Mouse (Mus musculus) lung, adult 2 months (tissue): ENCODE results near the gene Inka2. TPM values are rescaled to one million over a fixed set of nuclear protein-coding genes. Genes with fewer than 3 reads are reported as not detected.
"Not testable (repeated sequence)": the region's sequence is repeated elsewhere in the genome, so short reads cannot be mapped to it uniquely, and the experiment has no call there.

ENCODE experiments used
- DNase-seq: peaks from one replicate; pipeline ENCODE4 v3.0.0; 2022
- H3K4me1 ChIP-seq: fragments of 200-500 bp; 2 replicates; pipeline ENCODE4 v1.6.1; 2011; ENCODE audit warnings: low read length; ENCODE audit not compliant: control insufficient read depth, insufficient read depth
- H3K4me3 ChIP-seq: fragments of 200-500 bp; replicated peaks from 2 replicates; pipeline ENCODE3; 2011; ENCODE audit warnings: low read depth, mild to moderate bottlenecking, control low read depth, low read length; ENCODE audit errors: extremely low read depth
- CTCF ChIP-seq: fragments of 200-500 bp; IDR thresholded peaks from 2 replicates; pipeline ENCODE4 v1.5.1; 2011; ENCODE audit warnings: mild to moderate bottlenecking, low read length, control low read depth; ENCODE audit not compliant: insufficient read depth
- POLR2A ChIP-seq: fragments of 200-500 bp; IDR thresholded peaks from 2 replicates; pipeline ENCODE4 v1.6.1; 2011; ENCODE audit warnings: low read depth, mild to moderate bottlenecking, control low read depth, low read length, borderline replicate concordance; ENCODE audit errors: extremely low read depth
- WGBS: fragments of 180-500 bp; shearing (Covaris S2); methylation state at CpG from one replicate; pipeline ENCODE4 v1.1.7; 2018; 5-methylcytosine and 5-hydroxymethylcytosine counted together
- polyA plus RNA-seq: library from polyadenylated mRNA; depleted of rRNA; stranded (reverse); fragments of >200 nt; gene quantifications from 2 replicates; pipeline ENCODE4 v1.2.3, GENCODE M21; 2012

The Inka2 gene
- polyA plus RNA-seq, 1 experiment, result 7.6 TPM

DNA sequence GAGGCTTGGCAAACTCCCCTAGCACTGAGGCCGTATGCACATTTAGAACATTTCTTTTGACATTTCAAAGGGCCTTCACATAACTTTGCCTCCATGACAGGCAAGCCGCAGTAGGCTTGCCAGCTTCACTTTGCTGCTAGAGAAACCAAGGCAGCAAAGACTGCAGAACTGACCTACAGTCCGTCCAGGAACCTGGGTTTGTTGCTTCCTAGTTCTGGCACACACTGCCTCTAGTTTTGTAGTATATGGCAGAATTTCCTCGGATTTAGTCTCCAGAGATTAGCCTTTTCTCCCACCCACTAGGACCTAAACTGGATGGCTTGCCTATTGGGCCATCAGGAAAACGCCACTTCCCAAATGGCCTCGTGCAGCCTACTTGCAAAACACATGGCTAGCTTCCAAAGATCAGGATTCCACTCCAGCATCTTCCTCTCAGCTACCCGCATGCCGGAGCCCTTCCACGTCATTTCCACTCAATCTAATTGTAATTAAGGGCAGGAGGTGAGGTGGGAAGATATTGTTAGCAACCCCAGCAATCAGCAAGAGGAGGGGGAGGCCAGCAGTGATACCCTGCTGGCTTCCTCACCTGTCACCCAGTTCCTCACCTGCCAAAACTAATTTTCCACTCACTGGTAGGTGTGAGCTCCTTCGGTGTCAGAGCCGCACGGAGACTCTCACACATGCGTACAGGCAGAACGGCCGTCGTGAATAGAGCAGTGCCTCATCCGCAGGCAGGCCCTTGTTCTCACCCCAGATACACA, 7.8 kb upstream of the Inka2 start:
- no peak for TF ChIP-seq CTCF
- no peak for TF ChIP-seq POLR2A
- DNase-seq, result no peak
- WGBS, result 64% methylated on average over 17 of the region's 17 CpGs

DNA sequence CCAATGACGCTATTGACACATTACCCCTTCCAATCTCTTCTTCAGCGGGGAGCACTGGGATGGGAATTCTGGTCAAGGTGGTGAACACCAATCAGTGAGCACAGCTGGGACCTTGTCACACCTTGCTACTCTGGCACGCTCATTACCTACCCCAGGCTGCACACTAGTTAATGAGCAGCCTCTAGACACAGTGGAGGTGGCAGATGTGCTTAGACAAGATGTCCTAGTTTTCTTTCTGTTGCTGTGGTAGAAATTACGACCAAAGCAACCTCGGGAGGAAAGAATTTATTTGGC, 7.3 kb upstream of the Inka2 start:
- TF ChIP-seq CTCF (no peak), POLR2A (no peak)
- Histone ChIP-seq H3K4me3 (no peak overlapping the region), H3K4me1 (0 out of 2 replicates have a peak, but pooled peaks cover 2% of the 10 kb centered on the region)
- WGBS, result 73% methylated on average over 5 of the region's 5 CpGs
- no peak for DNase-seq

More for the DNA sequence above, 7.8 kb upstream of the Inka2 start:
- H3K4me1 ChIP-seq, result 0 out of 2 replicates have a peak, but pooled peaks cover 2% of the 10 kb centered on the region
- no peak overlapping the region for H3K4me3 ChIP-seq

GRCm38 (mm10) chr3:105698311-105698710, 6.1 kb upstream of the Inka2 start:
- 0 out of 2 replicates have a peak, but pooled peaks cover 2% of the 10 kb centered on the region for H3K4me1 ChIP-seq
- H3K4me3 ChIP-seq, result no peak overlapping the region
- no peak for DNase-seq
- TF ChIP-seq POLR2A, result no peak
- TF ChIP-seq CTCF, result no peak
- 56% methylated on average over 1 of the region's 1 CpGs for WGBS

- WGBS, result 43% methylated on average over 3 of the region's 3 CpGs
- TF ChIP-seq POLR2A (no peak), CTCF (no peak)
- DNase-seq, result no peak
- Histone ChIP-seq H3K4me3 (no peak overlapping the region), H3K4me1 (0 out of 2 replicates have a peak, but pooled peaks cover 2% of the 10 kb centered on the region)
Measured at GRCm38 (mm10) chr3:105699241-105699933, 5.0 kb upstream of the Inka2 start.

DNA sequence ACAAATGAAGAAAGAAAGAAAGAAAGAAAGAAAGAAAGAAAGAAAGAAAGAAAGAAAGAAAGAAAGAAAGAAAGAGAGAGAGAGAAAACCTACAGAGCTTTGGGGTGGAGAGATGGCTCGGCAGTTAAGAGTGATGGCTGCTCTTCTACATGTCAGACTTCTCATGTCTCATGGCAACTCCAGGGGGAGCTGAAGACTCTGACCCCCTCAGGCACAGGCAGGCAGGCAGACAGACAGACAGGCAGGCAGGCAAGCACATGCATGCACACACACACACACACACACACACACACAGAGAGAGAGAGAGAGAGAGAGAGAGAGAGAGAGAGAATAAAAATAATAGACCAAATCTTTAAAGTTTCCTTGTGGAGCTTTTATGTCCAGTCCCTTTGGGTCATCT, 3.6 kb upstream of the Inka2 start:
- not testable (repeated sequence) for H3K4me1 ChIP-seq, DNase-seq, H3K4me3 ChIP-seq
- 55% methylated on average over 1 of the region's 1 CpGs for WGBS

DNA sequence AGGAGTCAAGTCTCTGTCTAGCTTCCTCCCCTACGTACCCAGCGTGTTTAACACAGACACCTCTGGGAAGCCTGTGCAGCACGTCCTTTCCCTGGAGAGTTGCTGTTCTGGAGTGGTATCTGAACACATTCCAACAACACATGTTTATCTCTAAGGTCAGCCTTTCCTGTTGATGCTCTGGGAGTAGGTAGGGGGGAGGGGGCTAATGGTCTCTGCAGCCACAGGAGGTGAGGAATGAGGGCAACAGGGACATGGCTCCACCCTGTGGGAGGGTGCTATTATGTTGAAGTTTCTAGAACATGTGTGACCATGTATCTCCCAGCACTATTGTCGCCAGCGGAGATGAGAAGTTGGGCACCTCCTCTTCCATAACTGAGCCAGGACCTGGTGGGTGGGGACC, 3.0 kb upstream of the Inka2 start:
- DNase-seq, result no peak
- TF ChIP-seq POLR2A (no peak), CTCF (no peak)
- WGBS, result 33% methylated on average over 5 of the region's 5 CpGs
- H3K4me1 ChIP-seq, result peaks cover 2% of the 10 kb centered on the region; the same call in 1 of the 2 replicates
- H3K4me3 ChIP-seq, result no peak overlapping the region

DNA sequence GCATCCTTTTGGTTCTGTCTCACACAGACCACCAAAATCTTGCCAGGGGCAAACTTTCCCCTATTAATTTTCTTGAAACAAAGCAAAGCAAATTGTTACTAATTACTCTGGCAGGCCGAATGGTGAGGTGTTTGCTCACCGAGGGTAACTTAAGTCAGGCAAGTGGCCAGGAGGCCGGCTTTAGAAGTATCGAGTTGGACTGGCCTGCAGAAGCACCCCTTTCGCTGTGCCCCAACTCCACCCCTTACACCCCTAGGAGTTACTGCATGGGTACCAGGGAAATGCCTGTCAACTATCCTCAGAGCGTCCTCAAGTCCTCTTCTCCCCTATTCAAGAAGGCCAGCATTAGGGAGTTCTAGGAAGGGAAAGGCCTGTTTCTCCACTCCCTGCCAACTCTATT, 828 bp upstream of the Inka2 start:
- Histone ChIP-seq H3K4me3 (no peak overlapping the region), H3K4me1 (peaks cover 2% of the 10 kb centered on the region; the same call in 1 of the 2 replicates)
- WGBS, result 47% methylated on average over 6 of the region's 6 CpGs
- no peak for DNase-seq
- TF ChIP-seq POLR2A, result no peak
- no peak for TF ChIP-seq CTCF

- peak; percentile 52 for DNase-seq
- TF ChIP-seq CTCF (no peak), POLR2A (no peak)
- Histone ChIP-seq H3K4me1 (peaks cover 4% of the 10 kb centered on the region; the same call in 1 of the 2 replicates), H3K4me3 (peak overlapping the region; percentile 76)
- under 1% methylated on average over 28 of the region's 28 CpGs for WGBS
Measured at GRCm38 (mm10) chr3:105705061-105705549, 706 bp downstream of the Inka2 start.

GRCm38 (mm10) chr3:105705561-105705960, 1.2 kb downstream of the Inka2 start:
- WGBS, result 55% methylated on average over 3 of the region's 3 CpGs
- peak overlapping the region; percentile 76 for H3K4me3 ChIP-seq
- no peak for TF ChIP-seq POLR2A
- peaks cover 4% of the 10 kb centered on the region; the same call in 1 of the 2 replicates for H3K4me1 ChIP-seq
- no peak for DNase-seq
